Mouse (Mus musculus): ENCODE data around the gene Trpc2.
A peak's percentile ranks its signal among the peaks of the same experiment; 100 is the strongest.
"Not testable (repeated sequence)": the region's sequence is repeated elsewhere in the genome, so short reads cannot be mapped to it uniquely, and the experiment has no call there.

Trpc2 gene

GRCm38 (mm10) chr7:102082816-102083215 lies at the start of gene Trpc2:
Trpc2 (plus strand) TSS chr7:102083116.
- no peak for DNase-seq (ENCODE audit: low spot score)

GRCm38 (mm10) chr7:102034904-102035303 lies 48.0 kb upstream of the Trpc2 start:
- no peak for DNase-seq (ENCODE audit: low spot score)

DNA sequence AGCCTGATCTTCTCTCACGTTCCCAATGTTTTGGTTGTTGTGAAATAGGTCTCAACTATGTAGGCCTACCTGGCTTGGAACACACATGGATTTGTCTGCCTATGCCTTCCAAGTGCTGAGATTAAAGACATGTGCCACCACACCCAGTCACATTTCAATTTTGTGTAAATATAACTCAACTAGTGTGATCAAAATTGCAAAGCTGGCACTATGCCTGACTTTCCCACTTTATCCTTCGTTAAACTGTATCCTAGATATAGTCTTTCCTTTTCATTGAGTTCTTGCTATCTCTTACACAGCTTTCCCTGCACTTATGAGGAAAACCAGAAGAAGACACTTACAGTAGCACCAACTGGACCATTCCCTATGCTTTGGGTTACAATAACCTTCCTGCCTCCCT lies 47.4 kb upstream of the Trpc2 start:
- DNase-seq (ENCODE audit: low spot score), result no peak

DNA sequence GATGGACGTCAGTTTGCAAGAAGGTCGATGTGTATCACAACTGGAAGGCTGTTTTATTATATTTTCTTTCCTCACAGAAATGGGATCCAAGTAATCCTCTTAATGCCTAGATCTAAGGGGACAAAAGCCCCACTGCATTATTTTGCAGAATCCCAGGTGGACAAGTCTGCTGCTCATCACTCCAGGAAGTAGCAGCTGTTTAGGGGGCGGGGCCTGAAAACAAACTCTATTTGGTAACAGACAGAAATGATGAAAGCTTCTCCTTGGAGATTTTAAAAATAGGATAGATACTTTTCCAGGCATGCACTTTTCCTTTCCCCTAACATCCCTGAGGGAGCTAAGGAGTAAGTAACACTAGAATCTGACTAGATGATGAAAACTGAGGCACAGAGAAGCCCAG lies 45.6 kb upstream of the Trpc2 start:
- no peak for DNase-seq (ENCODE audit: low spot score)

DNA sequence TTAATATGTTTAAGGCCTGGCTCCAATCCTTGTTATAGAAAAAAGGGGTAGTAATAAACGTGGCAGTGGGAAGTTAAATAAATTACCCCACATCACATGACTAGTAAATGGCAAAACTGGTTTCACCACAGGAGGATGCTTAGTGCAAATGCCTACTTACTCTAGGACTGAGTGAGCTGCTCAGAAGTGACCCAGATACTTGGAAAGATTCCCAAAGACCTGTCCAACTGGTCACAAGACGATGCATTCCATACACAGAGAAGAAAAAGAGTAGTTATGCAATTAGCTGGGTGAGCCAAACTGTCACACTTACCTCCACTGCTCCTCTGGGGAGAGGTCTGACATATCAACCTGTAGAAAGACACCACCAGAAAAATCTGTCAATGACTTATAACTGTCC lies 40.6 kb upstream of the Trpc2 start:
- no peak for DNase-seq (ENCODE audit: low spot score)

DNA sequence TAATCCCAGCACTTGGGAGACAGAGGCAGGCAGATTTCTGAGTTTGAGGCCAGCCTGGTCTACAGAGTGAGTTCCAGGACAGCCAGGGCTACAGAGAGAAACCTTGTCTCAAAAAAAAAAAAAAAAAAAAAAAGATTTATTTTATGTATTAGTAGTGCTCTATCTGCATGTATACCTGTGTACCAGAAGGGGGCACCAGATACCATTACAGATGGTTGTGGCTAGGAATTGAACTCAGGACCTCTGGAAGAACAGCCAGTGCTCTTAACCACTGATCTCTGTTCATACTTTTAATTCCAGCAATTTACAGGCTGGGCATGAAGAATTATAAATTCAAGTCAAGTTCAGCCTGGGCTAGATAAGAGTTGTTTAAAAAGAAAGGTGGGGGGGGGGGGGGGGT lies 34.4 kb upstream of the Trpc2 start:
- DNase-seq (ENCODE audit: low spot score), result not testable (repeated sequence)

DNA sequence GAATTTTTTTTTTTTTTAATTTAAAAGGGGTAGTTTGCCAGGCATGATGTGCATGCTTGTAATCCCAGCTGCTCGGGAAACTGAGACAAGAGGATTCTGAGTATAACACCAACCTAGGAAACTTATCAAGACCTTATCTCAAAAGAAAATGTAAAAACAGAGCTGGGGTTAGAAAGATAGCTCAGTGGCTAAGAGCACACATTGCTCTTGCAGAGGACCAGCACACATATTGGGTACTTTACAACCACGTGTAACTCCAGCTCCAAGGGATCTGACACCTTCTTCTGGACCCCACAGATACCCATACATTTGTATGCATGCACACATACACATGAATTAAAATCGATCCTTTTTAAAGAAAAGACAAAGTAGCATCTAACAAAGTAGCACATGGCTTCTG lies 21.6 kb upstream of the Trpc2 start:
- no peak for DNase-seq (ENCODE audit: low spot score)

DNA sequence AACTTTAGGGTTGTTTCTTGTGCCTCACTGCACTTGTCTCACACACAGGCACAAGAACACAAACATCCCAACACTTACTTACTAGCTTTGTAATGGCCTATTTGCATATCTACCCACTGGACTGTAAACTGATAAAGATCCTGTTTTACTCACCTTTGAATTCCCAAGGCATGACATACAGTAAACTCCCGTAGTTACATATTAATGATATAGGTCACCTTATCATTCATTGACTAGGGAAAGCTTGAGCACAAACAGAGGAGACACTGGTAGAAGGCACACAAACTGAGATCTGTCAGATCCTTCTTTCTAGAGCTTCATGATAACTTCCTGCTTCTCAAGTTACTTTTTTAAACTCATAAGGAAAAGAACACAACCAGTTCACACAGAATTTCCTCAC lies 20.7 kb upstream of the Trpc2 start:
- no peak for DNase-seq (ENCODE audit: low spot score)

GRCm38 (mm10) chr7:102063891-102064290 lies 19.0 kb upstream of the Trpc2 start:
- DNase-seq (ENCODE audit: low spot score), result no peak

DNA sequence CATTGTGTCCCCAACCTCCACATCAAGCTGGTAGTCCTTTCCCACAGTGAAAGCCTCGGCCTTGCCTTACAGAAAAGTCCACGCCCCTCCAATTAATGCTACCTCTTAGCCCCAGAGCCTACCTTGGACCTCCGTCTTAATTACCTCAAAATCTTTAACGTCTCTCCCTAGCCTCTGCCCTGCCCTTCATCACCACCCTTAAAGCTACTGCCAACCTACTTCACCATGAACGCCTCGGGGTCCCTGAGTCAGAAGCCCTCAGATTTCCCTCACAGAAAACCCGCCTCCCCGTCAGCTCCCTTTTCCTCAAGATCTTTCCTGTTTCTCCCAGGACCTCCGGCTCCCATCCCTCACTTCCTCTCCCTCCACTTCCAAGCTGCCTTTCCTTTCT lies 18.3 kb upstream of the Trpc2 start:
- no peak for DNase-seq (ENCODE audit: low spot score)

DNA sequence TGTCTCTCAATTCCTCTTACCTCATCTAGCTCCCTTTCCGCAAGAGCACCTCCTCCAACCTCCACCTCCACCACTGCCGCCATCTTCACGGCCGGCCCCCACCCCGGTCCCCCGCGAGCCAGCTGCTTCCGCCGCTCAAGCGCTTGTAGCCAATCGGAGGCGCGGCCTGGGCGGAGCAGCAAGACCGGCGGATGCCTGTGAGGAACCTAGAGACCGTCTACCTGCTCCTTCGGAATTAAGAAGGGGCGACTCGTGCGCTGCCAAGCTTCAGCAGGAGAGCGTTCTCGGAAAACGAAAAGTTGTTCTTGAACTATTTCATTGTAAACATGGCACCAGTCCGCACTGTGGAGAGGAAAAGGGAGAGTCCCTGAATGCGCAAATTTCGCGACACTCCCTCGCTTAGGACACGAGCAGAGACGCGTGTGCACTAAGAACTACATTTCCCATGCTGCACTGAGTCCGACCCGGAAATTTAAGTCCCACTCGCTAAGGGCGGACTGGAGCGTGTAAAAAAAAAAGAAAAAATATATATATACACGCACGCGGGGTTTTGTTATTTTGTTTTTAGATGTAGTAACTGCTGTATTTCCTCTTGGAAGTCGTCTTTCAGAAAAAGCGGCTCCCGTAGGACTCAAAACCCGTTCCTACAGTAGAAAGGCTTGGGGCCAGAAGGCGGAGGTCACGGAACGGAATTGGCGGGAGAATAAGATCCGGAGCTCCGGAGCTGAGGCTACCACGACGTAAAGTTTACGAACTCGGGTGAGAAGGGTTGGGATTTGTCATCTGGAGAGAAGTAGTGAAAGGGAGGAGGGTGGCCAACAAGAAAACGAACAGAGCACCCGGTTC lies 17.6 kb upstream of the Trpc2 start, which contains the start of the genes Rnf121, Xndc1 and Xntrpc:
TSS of gene Rnf121 (minus strand) at position 424 of the 846 bp plus-strand sequence.
TSS of gene Xndc1 (plus strand) at position 466 of the 846 bp plus-strand sequence.
TSS of gene Xntrpc (plus strand) at position 668 of the 846 bp plus-strand sequence.
- DNase-seq (ENCODE audit: low spot score), result peak; percentile 91

DNA sequence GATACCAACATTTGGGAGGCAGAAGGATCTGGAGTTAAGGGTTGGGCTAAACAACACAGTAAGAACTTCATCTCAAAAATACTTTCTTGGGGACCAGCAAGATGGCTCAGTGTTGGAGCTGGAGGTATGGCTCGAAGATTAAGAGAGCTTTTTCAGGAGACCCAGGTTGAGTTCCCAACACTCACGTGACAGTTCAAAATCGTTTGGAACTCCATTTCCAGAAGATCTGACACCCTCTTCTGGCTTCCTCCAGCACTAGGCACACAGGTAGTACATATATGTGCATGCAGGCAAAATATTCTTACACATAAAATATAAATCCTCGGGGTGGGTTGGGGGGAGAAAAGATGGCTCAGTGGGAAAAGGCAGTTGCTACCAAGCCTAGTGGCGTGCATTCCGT lies 16.6 kb upstream of the Trpc2 start:
- DNase-seq (ENCODE audit: low spot score), result no peak

DNA sequence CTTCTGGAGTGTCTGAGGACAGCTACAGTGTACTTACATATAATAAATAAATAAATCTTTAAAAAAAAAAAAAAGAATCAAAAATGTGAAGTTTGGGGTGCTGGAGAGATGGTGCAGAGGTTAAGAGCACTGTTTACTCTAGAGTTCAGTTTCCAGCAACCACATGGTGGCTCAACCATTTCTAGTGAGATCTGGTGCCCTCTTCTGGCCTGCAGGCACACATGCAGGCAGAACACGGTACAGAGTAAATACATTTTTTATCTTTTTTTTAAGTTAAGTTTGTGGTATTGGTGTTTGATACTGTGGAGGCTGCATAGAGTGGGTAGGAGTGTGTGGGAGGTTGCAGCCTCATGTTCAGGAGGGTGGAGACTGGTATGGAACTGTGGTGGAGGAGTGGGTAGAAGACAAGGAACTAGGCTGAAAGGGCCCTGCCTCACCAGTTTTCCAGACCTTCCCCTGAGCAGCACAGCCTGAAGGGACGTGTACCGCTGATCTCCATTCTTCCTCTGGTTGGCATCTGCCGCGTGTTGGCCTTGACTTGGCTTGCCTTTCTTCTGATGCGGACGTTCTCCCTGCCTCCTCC lies 6.1 kb upstream of the Trpc2 start:
- no peak for DNase-seq (ENCODE audit: low spot score)

GRCm38 (mm10) chr7:102078517-102078916 lies 4.4 kb upstream of the Trpc2 start:
- no peak for DNase-seq (ENCODE audit: low spot score)

DNA sequence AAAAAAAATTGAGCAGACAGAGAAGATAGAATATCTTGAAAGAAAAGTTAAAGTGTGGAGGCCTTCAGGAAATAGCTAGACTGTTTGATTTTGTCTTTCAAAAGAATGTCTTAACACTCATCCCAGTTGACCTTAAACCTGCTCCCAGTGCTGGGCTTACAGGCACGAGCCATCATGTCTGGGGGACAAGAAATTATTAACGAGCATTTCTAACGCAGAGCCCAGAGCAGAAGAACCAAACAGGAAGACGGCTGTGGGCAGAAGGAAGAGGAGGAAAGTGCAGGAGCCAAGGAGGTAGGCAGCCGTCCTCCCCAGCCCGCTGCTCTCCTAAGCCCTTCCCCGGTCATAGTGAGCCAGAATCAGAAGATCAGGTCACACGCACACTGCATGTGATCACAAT lies 2.6 kb upstream of the Trpc2 start:
- no peak for DNase-seq (ENCODE audit: low spot score)

- DNase-seq (ENCODE audit: low spot score), result no peak
Observed at GRCm38 (mm10) chr7:102081784-102082183, 1.1 kb upstream of the Trpc2 start.

GRCm38 (mm10) chr7:102084041-102084696 lies 1.3 kb downstream of the Trpc2 start:
- DNase-seq (ENCODE audit: low spot score), result no peak

- no peak for DNase-seq (ENCODE audit: low spot score)
Observed at GRCm38 (mm10) chr7:102087336-102087735, 4.4 kb downstream of the Trpc2 start.

DNA sequence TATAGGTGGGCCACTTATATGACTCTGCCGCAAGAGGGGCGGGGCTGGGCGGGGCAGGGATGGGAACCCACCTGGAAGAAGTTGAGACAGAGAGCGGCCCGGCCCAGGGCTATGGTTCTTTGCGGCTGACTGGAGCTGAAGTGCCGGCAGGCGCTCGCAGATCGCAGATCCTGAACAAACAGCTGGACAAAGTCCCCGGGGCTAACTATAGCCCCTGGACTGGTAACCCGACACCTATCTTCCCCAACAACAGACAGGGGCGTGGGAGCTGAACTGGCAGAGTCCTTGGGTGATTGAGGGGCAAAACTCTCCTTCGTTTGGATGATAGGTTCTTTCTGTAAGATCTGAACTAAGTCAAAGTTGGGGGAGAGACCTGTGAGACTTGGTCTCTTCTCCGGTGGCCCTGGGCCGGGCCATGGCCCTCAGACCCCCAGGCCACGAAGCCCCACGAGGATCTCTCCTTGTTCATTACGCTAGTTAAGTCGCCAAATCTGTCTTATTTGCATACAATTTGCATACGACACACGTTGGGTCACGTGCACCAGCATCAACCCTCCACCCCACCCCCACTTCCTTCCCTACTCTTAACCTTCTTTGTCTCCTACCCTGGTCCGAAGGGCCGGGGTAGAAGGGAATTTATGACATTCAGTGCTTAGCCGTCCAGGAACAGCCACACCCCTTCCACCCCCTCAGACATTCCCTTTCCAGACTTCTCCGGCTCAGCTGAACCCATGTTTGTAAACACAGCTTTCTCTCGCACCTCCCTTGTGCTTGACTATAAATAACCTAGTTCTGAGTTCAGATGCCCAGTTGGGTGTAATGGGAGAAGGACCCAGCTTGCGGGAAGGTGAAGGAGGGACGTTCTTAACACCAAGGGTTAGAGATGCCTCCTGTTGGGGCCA lies 17.1 kb downstream of the Trpc2 start:
- DNase-seq (ENCODE audit: low spot score), result no peak

GRCm38 (mm10) chr7:102100868-102101267 lies 18.0 kb downstream of the Trpc2 start:
- no peak for DNase-seq (ENCODE audit: low spot score)

DNA sequence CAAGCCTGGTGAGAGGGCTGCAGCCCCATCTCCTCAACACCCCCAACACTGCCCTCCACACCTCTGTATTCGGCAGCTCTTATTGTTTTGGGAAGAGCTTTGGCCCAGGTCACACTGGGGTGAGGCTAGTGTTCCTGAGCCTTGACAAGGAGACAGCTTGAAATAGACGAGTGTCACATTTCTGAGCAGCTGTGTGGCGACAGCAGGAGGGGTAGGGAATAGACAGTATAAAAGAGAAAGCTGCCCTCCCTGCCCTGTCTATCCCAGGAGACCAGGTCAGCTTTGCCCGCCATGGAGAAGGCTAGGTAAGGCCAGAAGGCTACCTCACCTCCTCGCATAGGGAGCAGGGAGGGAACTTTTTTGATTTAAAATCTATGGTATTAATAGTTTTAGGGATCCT lies 18.6 kb downstream of the Trpc2 start, which contains the start of gene Art1:
TSS of gene Art1 (plus strand) at position 257 of the 400 bp plus-strand sequence.
- DNase-seq (ENCODE audit: low spot score), result no peak

DNA sequence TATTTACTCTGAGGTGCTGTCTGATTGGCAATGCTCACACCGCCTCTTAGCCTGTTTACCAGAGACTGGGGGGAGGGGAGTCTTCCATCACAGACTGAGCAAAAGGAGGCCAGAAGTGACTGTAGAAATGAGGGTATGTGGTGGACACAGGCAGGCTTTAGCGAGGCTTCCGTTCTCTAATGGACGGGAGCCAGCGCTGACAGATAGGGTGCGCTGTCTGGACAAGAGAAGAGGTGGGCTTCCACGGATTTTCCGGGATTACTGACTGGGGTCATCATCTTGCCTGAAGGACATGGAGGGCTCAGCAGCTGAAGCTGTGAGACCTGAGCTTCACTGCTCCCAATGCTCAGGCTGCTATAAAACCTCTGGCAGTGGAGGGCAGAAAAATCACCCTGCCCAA lies 19.3 kb downstream of the Trpc2 start:
- DNase-seq (ENCODE audit: low spot score), result no peak
